Mouse (Mus musculus): ENCODE data around the gene Pgam2. TPM values are rescaled to one million over a fixed set of nuclear protein-coding genes. Genes with fewer than 3 reads are reported as not detected.

The Pgam2 gene
- 2.1 TPM in 2 replicates for polyA plus RNA-seq (2014; fragmentation: Nextera tagmentation; extraction: Ambion mirVana)

DNA sequence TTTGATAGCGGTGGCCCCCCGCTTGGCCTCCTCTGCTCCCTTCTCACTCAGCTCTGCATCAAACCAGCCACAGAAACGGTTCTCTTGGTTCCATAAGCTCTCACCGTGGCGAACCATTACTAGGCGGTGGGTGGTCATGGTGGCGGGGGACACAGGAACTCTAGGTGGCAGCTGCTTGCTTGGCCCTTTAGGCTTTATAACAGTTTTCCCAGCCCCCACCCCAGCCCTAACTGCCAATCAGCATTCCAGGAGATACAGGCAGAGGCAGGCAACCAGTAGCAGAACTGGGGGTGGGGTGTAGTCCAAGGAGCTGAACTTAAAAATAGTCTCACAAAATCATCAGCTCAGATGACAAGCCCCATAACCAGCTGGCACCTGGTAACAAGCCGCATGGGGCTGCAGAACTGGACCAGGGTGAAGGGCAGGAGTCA lies at the start of gene Pgam2:
Pgam2 (minus strand) TSS at position 183 of the 431 bp plus-strand sequence.
- Histone ChIP-seq H3K36me3 (ENCODE audit: control insufficient read depth, insufficient read depth, low read length) (peaks cover 32% of the 10 kb centered on the region), H3K4me3 (ENCODE audit: low read depth, low read length) (no peak within 1 kb of the TSS), H3K4me2 (ENCODE audit: low read length) (no peak within 1 kb of the TSS), H3K9me3 (replicated peaks; ENCODE audit: control insufficient read depth, low read length) (no peaks in the 10 kb centered on the region), H3K4me1 (ENCODE audit: control insufficient read depth, insufficient read depth, low read length) (no peaks in the 10 kb centered on the region), H3K27ac (ENCODE audit: low read depth, low read length) (no peak within 1 kb of the TSS), H3K9ac (ENCODE audit: low read length) (no peak within 1 kb of the TSS), H3K27me3 (replicated peaks; ENCODE audit: control insufficient read depth, insufficient read depth, low read length) (no peaks in the 10 kb centered on the region)
- DNase-seq (ENCODE audit: low spot score) = no peak
- ATAC-seq = peak; percentile 24; the same call in 1 of the 2 replicates
- WGBS = 58% methylated on average over 8 of the region's 8 CpGs

DNA sequence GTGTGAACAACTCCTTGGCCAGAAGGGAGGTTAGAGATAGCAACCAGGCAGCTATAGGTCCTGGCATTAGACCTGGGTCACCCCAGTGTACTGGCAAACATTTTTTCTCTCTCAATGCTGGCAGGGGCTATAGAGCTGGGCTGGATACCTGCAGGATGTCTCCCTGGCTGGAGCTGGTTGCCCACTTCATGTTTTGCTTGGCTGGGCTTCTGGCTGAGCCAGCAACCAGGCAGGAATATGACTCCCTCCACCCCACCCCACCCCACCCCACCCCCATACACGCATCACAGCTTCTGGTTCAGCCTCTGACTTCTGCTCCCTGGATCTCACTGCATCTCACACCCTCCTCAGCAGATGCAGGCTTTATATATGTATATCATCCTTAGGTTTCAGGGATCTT lies 48.8 kb upstream of the Pgam2 start:
- no peak overlapping the region for H3K4me3 ChIP-seq (ENCODE audit: low read depth, low read length)
- no peaks in the 10 kb centered on the region for H3K36me3 ChIP-seq (ENCODE audit: control insufficient read depth, insufficient read depth, low read length)
- H3K9me3 ChIP-seq (replicated peaks; ENCODE audit: control insufficient read depth, low read length) = no peaks in the 10 kb centered on the region
- ATAC-seq (no peak), DNase-seq (ENCODE audit: low spot score) (no peak)
- no peak overlapping the region for H3K9ac ChIP-seq (ENCODE audit: low read length)
- no peak overlapping the region for H3K4me2 ChIP-seq (ENCODE audit: low read length)
- H3K27ac ChIP-seq (ENCODE audit: low read depth, low read length) = no peak overlapping the region
- WGBS = 77% methylated on average over 1 of the region's 1 CpGs
- 0 out of 2 replicates have a peak, but pooled peaks cover 8% of the 10 kb centered on the region for H3K4me1 ChIP-seq (ENCODE audit: control insufficient read depth, insufficient read depth, low read length)
- H3K27me3 ChIP-seq (replicated peaks; ENCODE audit: control insufficient read depth, insufficient read depth, low read length) = no peaks in the 10 kb centered on the region

DNA sequence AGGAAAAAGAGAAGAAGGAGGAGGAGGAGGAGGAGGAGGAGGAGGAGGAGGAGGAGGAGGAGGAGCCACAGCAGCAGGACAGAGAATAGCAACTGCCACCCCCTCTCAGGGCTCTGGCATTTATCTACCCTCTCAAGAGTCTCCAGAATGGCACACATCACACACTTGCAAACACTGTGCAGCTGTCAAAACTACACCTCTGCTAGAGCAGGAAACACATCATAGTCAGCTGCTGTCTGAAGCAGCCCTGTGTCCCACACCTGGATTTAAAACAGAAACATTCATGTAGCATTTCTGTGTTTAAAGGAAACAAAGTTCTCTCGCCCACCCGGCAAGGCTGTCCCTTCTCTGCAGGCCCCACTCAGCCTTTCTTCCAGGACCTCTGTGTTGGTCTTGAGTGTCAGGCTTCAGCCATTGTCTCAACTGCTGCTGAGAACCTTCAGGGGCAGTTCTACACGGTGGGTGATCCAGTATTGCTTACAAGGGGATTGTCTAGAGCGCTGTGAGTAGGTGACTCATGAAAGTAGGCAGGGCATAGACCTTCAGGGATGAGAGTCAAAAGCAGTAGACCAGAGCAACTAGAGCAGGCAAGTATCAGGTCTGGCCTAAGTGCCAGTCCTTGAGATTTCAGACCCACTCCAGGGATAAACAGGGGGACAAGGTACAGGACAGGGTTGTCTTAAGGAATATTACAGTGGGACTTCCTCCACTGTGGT lies 47.6 kb upstream of the Pgam2 start:
- 0 out of 2 replicates have a peak, but pooled peaks cover 8% of the 10 kb centered on the region for H3K4me1 ChIP-seq (ENCODE audit: control insufficient read depth, insufficient read depth, low read length)
- no peaks in the 10 kb centered on the region for H3K36me3 ChIP-seq (ENCODE audit: control insufficient read depth, insufficient read depth, low read length)
- ATAC-seq = no peak
- H3K27me3 ChIP-seq (replicated peaks; ENCODE audit: control insufficient read depth, insufficient read depth, low read length) = no peaks in the 10 kb centered on the region
- no peaks in the 10 kb centered on the region for H3K9me3 ChIP-seq (replicated peaks; ENCODE audit: control insufficient read depth, low read length)
- H3K27ac ChIP-seq (ENCODE audit: low read depth, low read length) = no peak overlapping the region
- H3K4me2 ChIP-seq (ENCODE audit: low read length) = no peak overlapping the region
- DNase-seq (ENCODE audit: low spot score) = no peak
- H3K9ac ChIP-seq (ENCODE audit: low read length) = no peak overlapping the region
- H3K4me3 ChIP-seq (ENCODE audit: low read depth, low read length) = no peak overlapping the region
- WGBS = 60% methylated on average over 4 of the region's 4 CpGs

DNA sequence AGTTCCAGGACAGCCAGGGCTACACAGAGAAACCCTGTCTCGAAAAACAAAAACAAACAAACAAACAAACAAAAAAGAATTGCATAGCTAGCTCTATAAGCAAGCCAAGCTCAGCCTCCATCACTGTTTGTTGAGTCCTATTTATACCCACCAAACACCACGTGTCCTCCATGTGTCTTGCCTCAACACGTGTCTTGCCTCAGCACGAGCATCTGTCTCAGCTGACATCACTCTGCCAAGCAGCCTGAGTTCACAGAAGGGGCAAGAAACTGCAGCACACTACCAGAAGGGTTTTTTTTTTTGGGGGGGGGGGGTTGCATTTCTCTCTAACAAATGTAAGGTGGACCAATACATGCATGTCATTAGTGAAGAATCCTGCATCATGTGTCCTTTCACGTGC lies 46.9 kb upstream of the Pgam2 start:
- no peaks in the 10 kb centered on the region for H3K9me3 ChIP-seq (replicated peaks; ENCODE audit: control insufficient read depth, low read length)
- no peaks in the 10 kb centered on the region for H3K27me3 ChIP-seq (replicated peaks; ENCODE audit: control insufficient read depth, insufficient read depth, low read length)
- no peaks in the 10 kb centered on the region for H3K36me3 ChIP-seq (ENCODE audit: control insufficient read depth, insufficient read depth, low read length)
- no peak for ATAC-seq
- H3K4me2 ChIP-seq (ENCODE audit: low read length) = no peak overlapping the region
- WGBS = 68% methylated on average over 5 of the region's 5 CpGs
- no peak overlapping the region for H3K27ac ChIP-seq (ENCODE audit: low read depth, low read length)
- H3K4me1 ChIP-seq (ENCODE audit: control insufficient read depth, insufficient read depth, low read length) = 0 out of 2 replicates have a peak, but pooled peaks cover 8% of the 10 kb centered on the region
- DNase-seq (ENCODE audit: low spot score) = no peak
- no peak overlapping the region for H3K9ac ChIP-seq (ENCODE audit: low read length)
- H3K4me3 ChIP-seq (ENCODE audit: low read depth, low read length) = no peak overlapping the region

DNA sequence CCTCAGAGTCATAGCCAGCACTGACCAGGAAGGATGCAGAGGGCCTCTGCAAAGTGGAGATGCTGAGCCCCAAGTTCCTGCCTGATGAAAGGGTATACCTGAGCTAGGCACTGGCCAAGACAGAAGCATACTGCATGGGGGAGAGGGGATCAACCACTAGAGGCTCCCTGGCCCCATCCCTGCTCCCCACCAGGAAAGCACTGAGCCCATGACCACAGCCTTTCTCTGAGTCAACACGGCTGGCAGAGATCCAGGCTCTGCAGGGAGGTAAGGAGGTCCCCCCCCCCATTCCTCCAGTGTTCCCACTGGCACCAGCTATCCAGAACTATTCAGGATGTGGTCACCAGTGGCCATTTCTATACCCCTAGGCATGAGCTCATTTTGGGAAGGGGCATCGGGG lies 45.8 kb upstream of the Pgam2 start:
- ATAC-seq = peak; percentile 55
- 0 out of 2 replicates have a peak, but pooled peaks cover 8% of the 10 kb centered on the region for H3K4me1 ChIP-seq (ENCODE audit: control insufficient read depth, insufficient read depth, low read length)

DNA sequence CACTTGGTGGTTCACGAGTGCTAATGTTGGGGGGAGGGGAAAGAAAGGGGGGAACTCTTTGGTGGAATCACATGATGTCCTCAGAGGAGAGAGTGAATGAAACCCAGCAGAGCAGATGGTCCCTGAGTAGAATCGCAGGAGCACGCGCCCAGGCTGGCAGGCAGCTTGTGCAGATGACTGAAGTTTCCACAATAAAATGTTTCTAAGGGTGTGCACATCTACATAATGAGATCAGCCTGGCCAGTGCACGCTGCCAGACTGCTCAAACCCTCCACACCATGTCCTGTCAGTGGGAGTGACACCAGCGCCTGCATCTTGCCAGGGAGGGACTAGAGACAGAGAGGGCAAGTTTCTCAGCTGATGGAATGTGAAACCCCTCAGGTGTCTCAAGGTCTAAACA lies 45.2 kb upstream of the Pgam2 start:
- peak overlapping the region; percentile 44; the same call in 1 of the 2 replicates for H3K27ac ChIP-seq (ENCODE audit: low read depth, low read length)
- no peaks in the 10 kb centered on the region for H3K9me3 ChIP-seq (replicated peaks; ENCODE audit: control insufficient read depth, low read length)
- DNase-seq (ENCODE audit: low spot score) (peak; percentile 88), ATAC-seq (peak; percentile 94)
- H3K27me3 ChIP-seq (replicated peaks; ENCODE audit: control insufficient read depth, insufficient read depth, low read length) = no peaks in the 10 kb centered on the region
- 14% methylated on average over 6 of the region's 6 CpGs for WGBS
- no peak overlapping the region for H3K4me2 ChIP-seq (ENCODE audit: low read length)
- H3K9ac ChIP-seq (ENCODE audit: low read length) = no peak overlapping the region
- 0 out of 2 replicates have a peak, but pooled peaks cover 8% of the 10 kb centered on the region for H3K4me1 ChIP-seq (ENCODE audit: control insufficient read depth, insufficient read depth, low read length)
- no peak overlapping the region for H3K4me3 ChIP-seq (ENCODE audit: low read depth, low read length)
- no peaks in the 10 kb centered on the region for H3K36me3 ChIP-seq (ENCODE audit: control insufficient read depth, insufficient read depth, low read length)

More for the DNA sequence above, 45.8 kb upstream of the Pgam2 start:
- peak overlapping the region; percentile 44; the same call in 1 of the 2 replicates for H3K27ac ChIP-seq (ENCODE audit: low read depth, low read length)
- no peaks in the 10 kb centered on the region for H3K27me3 ChIP-seq (replicated peaks; ENCODE audit: control insufficient read depth, insufficient read depth, low read length)
- WGBS = 62% methylated on average over 2 of the region's 2 CpGs
- no peaks in the 10 kb centered on the region for H3K36me3 ChIP-seq (ENCODE audit: control insufficient read depth, insufficient read depth, low read length)
- DNase-seq (ENCODE audit: low spot score) = peak; percentile 41
- no peaks in the 10 kb centered on the region for H3K9me3 ChIP-seq (replicated peaks; ENCODE audit: control insufficient read depth, low read length)
- no peak overlapping the region for H3K4me3 ChIP-seq (ENCODE audit: low read depth, low read length)
- no peak overlapping the region for H3K9ac ChIP-seq (ENCODE audit: low read length)
- no peak overlapping the region for H3K4me2 ChIP-seq (ENCODE audit: low read length)

DNA sequence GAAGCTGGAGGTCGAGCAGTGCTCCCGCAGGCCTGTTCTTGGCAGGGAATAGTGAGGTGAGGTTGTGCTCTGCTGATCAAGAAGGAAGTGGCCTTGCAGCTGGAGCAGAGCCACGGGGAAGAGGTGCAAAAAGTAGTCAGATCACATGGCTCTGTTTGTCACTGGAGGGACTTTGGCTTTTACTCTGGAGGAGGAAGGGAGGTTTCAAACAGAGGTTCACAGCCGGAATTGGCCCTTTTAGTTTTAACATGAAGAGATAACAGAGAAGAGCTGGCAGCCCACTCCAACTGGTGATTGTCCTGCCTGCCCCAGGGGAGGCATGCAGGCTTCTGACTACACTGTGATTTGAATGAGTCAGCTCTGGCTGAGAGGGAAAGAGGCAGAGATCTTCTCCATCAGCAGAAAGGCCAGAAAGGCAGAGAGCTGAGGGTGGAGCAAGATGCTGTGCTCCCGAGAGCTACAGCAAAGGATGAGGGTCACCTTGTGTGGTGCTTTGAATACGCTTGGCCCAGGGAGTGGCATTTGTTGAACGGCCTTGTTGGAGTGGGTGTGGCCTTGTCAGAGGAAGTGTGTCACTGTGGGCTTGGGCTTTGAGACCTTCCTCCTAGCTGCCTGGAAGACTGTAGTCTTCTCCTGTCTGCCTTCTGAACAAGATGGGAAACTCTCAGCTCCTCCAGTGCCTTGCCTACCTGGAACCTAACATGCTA lies 43.3 kb upstream of the Pgam2 start:
- H3K36me3 ChIP-seq (ENCODE audit: control insufficient read depth, insufficient read depth, low read length) = no peaks in the 10 kb centered on the region
- no peak overlapping the region for H3K4me2 ChIP-seq (ENCODE audit: low read length)
- whole genome bisulfite sequencing = 79% methylated on average over 7 of the region's 7 CpGs
- DNase-seq (ENCODE audit: low spot score) (no peak), ATAC-seq (no peak)
- no peak overlapping the region for H3K27ac ChIP-seq (ENCODE audit: low read depth, low read length)
- H3K4me1 ChIP-seq (ENCODE audit: control insufficient read depth, insufficient read depth, low read length) = 0 out of 2 replicates have a peak, but pooled peaks cover 8% of the 10 kb centered on the region
- H3K4me3 ChIP-seq (ENCODE audit: low read depth, low read length) = no peak overlapping the region
- no peaks in the 10 kb centered on the region for H3K27me3 ChIP-seq (replicated peaks; ENCODE audit: control insufficient read depth, insufficient read depth, low read length)
- no peak overlapping the region for H3K9ac ChIP-seq (ENCODE audit: low read length)
- H3K9me3 ChIP-seq (replicated peaks; ENCODE audit: control insufficient read depth, low read length) = no peaks in the 10 kb centered on the region

DNA sequence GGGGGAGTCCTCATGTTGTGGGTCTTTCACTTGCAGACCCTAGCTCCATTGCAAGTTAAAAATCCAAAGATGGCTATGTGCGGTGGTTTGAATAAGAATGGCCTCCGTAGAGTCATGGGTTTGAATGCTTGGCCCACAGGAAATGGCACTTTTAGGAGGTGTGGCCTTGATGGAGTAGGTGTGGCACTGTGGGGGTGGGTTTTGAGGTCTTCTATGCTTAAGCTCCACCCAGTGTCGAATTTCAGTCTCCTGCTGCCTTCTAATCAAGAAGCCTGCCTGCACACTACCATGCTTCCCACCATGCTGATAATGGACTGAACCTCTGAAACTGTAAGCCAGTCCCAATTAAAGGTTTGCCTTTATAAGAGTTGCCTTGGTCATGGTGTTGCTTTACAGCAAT lies 39.6 kb upstream of the Pgam2 start:
- Histone ChIP-seq H3K9ac (ENCODE audit: low read length) (no peak overlapping the region), H3K4me3 (ENCODE audit: low read depth, low read length) (no peak overlapping the region), H3K4me2 (ENCODE audit: low read length) (no peak overlapping the region), H3K4me1 (ENCODE audit: control insufficient read depth, insufficient read depth, low read length) (no peaks in the 10 kb centered on the region), H3K27ac (ENCODE audit: low read depth, low read length) (no peak overlapping the region), H3K36me3 (ENCODE audit: control insufficient read depth, insufficient read depth, low read length) (no peaks in the 10 kb centered on the region), H3K9me3 (replicated peaks; ENCODE audit: control insufficient read depth, low read length) (no peaks in the 10 kb centered on the region), H3K27me3 (replicated peaks; ENCODE audit: control insufficient read depth, insufficient read depth, low read length) (no peaks in the 10 kb centered on the region)
- 79% methylated on average over 3 of the region's 3 CpGs for WGBS
- ATAC-seq = no peak
- DNase-seq (ENCODE audit: low spot score) = no peak

DNA sequence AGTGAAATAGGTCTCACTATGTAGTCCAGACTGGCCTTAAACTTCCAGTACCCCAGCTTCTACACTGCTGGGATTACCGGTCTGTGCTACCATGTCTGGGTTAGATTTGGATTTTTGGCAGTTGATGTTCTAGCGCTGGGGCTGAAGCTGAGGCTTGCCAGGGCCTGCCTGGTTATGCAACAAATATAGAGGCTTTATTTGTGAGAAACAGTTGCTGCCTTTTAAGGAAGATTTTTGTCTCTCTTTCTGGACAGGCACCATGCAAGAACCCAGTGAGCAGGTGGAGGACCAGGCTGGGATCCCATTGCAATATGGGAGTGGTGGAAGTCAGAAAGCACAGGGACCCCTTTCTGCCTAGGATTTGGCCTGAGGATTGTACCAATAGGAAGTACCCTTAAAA lies 38.2 kb upstream of the Pgam2 start:
- 92% methylated on average over 2 of the region's 2 CpGs for WGBS
- no peak overlapping the region for H3K27ac ChIP-seq (ENCODE audit: low read depth, low read length)
- H3K4me3 ChIP-seq (ENCODE audit: low read depth, low read length) = no peak overlapping the region
- DNase-seq (ENCODE audit: low spot score) (no peak), ATAC-seq (no peak)
- no peaks in the 10 kb centered on the region for H3K36me3 ChIP-seq (ENCODE audit: control insufficient read depth, insufficient read depth, low read length)
- no peak overlapping the region for H3K4me2 ChIP-seq (ENCODE audit: low read length)
- H3K9me3 ChIP-seq (replicated peaks; ENCODE audit: control insufficient read depth, low read length) = no peaks in the 10 kb centered on the region
- H3K9ac ChIP-seq (ENCODE audit: low read length) = no peak overlapping the region
- no peaks in the 10 kb centered on the region; the same call in 1 of the 2 replicates for H3K4me1 ChIP-seq (ENCODE audit: control insufficient read depth, insufficient read depth, low read length)
- H3K27me3 ChIP-seq (replicated peaks; ENCODE audit: control insufficient read depth, insufficient read depth, low read length) = no peaks in the 10 kb centered on the region

Measured in forebrain, embryonic 14.5 days (tissue).